Mouse (Mus musculus) forebrain, postnatal 0 days (tissue): Measurements from ENCODE around the gene Cfap58. TPM values are rescaled to one million over a fixed set of nuclear protein-coding genes. Genes with fewer than 3 reads are reported as not detected.

Experiments used
- ATAC-seq: fragments of 200-750 bp; cut with Nextera tagmentation; 2 replicates; pipeline ENCODE4 v1.8.0; 2017; ENCODE audit warnings: mild to moderate bottlenecking, moderate library complexity
- DNase-seq: peaks from one replicate; pipeline ENCODE4 v3.0.0-alpha.2; 2015
- H3K27ac ChIP-seq: fragments of 300-500 bp; sonication (generic); 2 replicates; pipeline ENCODE4 v1.5.1; 2014; ENCODE audit warnings: low read depth, mild to moderate bottlenecking, antibody characterized with exemption, low read length, moderate library complexity, mixed read lengths
- H3K27me3 ChIP-seq: fragments of 300-500 bp; sonication (generic); 2 replicates; pipeline ENCODE4 v1.6.1; 2014; ENCODE audit warnings: mild to moderate bottlenecking, low read length, mixed read lengths; ENCODE audit not compliant: insufficient read depth
- H3K36me3 ChIP-seq: fragments of 300-500 bp; sonication (generic); 2 replicates; pipeline ENCODE4 v1.6.1; 2014; ENCODE audit warnings: mild to moderate bottlenecking, moderate library complexity; ENCODE audit not compliant: insufficient read depth
- H3K4me1 ChIP-seq: fragments of 300-500 bp; sonication (generic); 2 replicates; pipeline ENCODE4 v1.6.1; 2014; ENCODE audit warnings: antibody characterized with exemption; ENCODE audit not compliant: insufficient read depth
- H3K4me2 ChIP-seq: fragments of 300-500 bp; sonication (generic); 2 replicates; pipeline ENCODE4 v1.6.1; 2014; ENCODE audit warnings: low read depth, mild to moderate bottlenecking, moderate library complexity
- H3K4me3 ChIP-seq: fragments of 300-500 bp; sonication (generic); 2 replicates; pipeline ENCODE4 v1.5.1; 2014; ENCODE audit warnings: low read depth, low read length, mixed read lengths
- H3K9ac ChIP-seq: fragments of 300-500 bp; sonication (generic); 2 replicates; pipeline ENCODE4 v1.6.1; 2014; ENCODE audit warnings: mild to moderate bottlenecking
- H3K9me3 ChIP-seq: fragments of 300-500 bp; sonication (generic); 2 replicates; pipeline ENCODE4 v1.6.1; 2016; ENCODE audit warnings: low read length
- CTCF ChIP-seq: sonication (generic); IDR thresholded peaks from 2 replicates; pipeline ENCODE4 v1.5.1; 2016; ENCODE audit warnings: antibody characterized with exemption, control low read depth, low read depth
- WGBS: fragments of 180-500 bp; shearing (Covaris S2); extraction: QIAGEN DNeasy Blood & Tissue Kit; methylation state at CpG from one replicate; pipeline ENCODE4 v1.1.7; 2014; 5-methylcytosine and 5-hydroxymethylcytosine counted together
- polyA plus RNA-seq: library from polyadenylated mRNA; unstranded; fragments of >200 nt; fragmentation: Nextera tagmentation; extraction: Ambion mirVana; gene quantifications from 2 replicates; pipeline ENCODE4 v1.2.1, GENCODE M21; 2015
- total RNA-seq: library from RNA; depleted of rRNA; stranded (reverse); fragments of >200 nt; gene quantifications from 2 replicates; pipeline ENCODE4 v1.2.3, GENCODE M21; 2014

The Cfap58 gene
- total and polyA plus RNA-seq, 2 experiments from 2014 or later, result 0.62 to 2.6 TPM

- H3K27ac ChIP-seq, result no peak overlapping the region
- no peak overlapping the region for H3K9ac ChIP-seq
- H3K4me1 ChIP-seq, result no peaks in the 10 kb centered on the region
- no peaks in the 10 kb centered on the region for H3K9me3 ChIP-seq
- no peak for ATAC-seq
- no peaks in the 10 kb centered on the region for H3K36me3 ChIP-seq
- WGBS, result 57% methylated on average over 15 of the region's 15 CpGs
- DNase-seq, result no peak
- no peak for TF ChIP-seq CTCF
- no peaks in the 10 kb centered on the region for H3K27me3 ChIP-seq
- H3K4me2 ChIP-seq, result no peak overlapping the region
- H3K4me3 ChIP-seq, result no peak overlapping the region
Measured at GRCm38 (mm10) chr19:48021435-48021834, 84.0 kb downstream of the Cfap58 start.

GRCm38 (mm10) chr19:48022763-48023162, 85.3 kb downstream of the Cfap58 start:
- no peak for DNase-seq
- 62% methylated on average over 5 of the region's 5 CpGs for WGBS
- no peak overlapping the region for H3K9ac ChIP-seq
- no peak for TF ChIP-seq CTCF
- no peaks in the 10 kb centered on the region for H3K9me3 ChIP-seq
- no peaks in the 10 kb centered on the region for H3K36me3 ChIP-seq
- no peak for ATAC-seq
- H3K27me3 ChIP-seq, result no peaks in the 10 kb centered on the region
- no peak overlapping the region for H3K4me3 ChIP-seq
- H3K4me1 ChIP-seq, result no peaks in the 10 kb centered on the region
- no peak overlapping the region for H3K27ac ChIP-seq
- no peak overlapping the region for H3K4me2 ChIP-seq

- DNase-seq (no peak), ATAC-seq (no peak)
- Histone ChIP-seq H3K27me3 (no peaks in the 10 kb centered on the region), H3K4me3 (no peak overlapping the region), H3K27ac (no peak overlapping the region), H3K4me2 (no peak overlapping the region), H3K4me1 (no peaks in the 10 kb centered on the region), H3K36me3 (no peaks in the 10 kb centered on the region), H3K9me3 (no peaks in the 10 kb centered on the region), H3K9ac (no peak overlapping the region)
- no peak for TF ChIP-seq CTCF
- 89% methylated on average over 10 of the region's 10 CpGs for WGBS
Measured at GRCm38 (mm10) chr19:48023726-48024125, 86.3 kb downstream of the Cfap58 start.

GRCm38 (mm10) chr19:48025366-48025765, 87.9 kb downstream of the Cfap58 start:
- H3K36me3 ChIP-seq, result no peaks in the 10 kb centered on the region
- no peaks in the 10 kb centered on the region for H3K27me3 ChIP-seq
- H3K9ac ChIP-seq, result no peak overlapping the region
- no peak for TF ChIP-seq CTCF
- H3K9me3 ChIP-seq, result no peaks in the 10 kb centered on the region
- WGBS, result 79% methylated on average over 8 of the region's 8 CpGs
- H3K4me2 ChIP-seq, result no peak overlapping the region
- no peak overlapping the region for H3K27ac ChIP-seq
- no peak for ATAC-seq
- no peak overlapping the region for H3K4me3 ChIP-seq
- no peaks in the 10 kb centered on the region for H3K4me1 ChIP-seq
- no peak for DNase-seq

GRCm38 (mm10) chr19:48026882-48027281, 89.4 kb downstream of the Cfap58 start:
- H3K4me1 ChIP-seq, result no peaks in the 10 kb centered on the region
- no peaks in the 10 kb centered on the region for H3K27me3 ChIP-seq
- no peak for TF ChIP-seq CTCF
- DNase-seq (no peak), ATAC-seq (no peak)
- no peak overlapping the region for H3K4me2 ChIP-seq
- H3K4me3 ChIP-seq, result no peak overlapping the region
- 81% methylated on average over 2 of the region's 2 CpGs for WGBS
- no peak overlapping the region for H3K27ac ChIP-seq
- H3K9me3 ChIP-seq, result no peaks in the 10 kb centered on the region
- H3K9ac ChIP-seq, result no peak overlapping the region
- H3K36me3 ChIP-seq, result no peaks in the 10 kb centered on the region

- no peak overlapping the region for H3K27ac ChIP-seq
- no peak for TF ChIP-seq CTCF
- no peaks in the 10 kb centered on the region for H3K36me3 ChIP-seq
- H3K9ac ChIP-seq, result no peak overlapping the region
- no peaks in the 10 kb centered on the region for H3K27me3 ChIP-seq
- H3K4me2 ChIP-seq, result no peak overlapping the region
- ATAC-seq, result no peak
- H3K4me1 ChIP-seq, result no peaks in the 10 kb centered on the region
- WGBS, result 91% methylated on average over 8 of the region's 8 CpGs
- no peak overlapping the region for H3K4me3 ChIP-seq
- H3K9me3 ChIP-seq, result no peaks in the 10 kb centered on the region
- DNase-seq, result no peak
Measured at GRCm38 (mm10) chr19:48039554-48039953, 102.1 kb downstream of the Cfap58 start.

- ATAC-seq (no peak), DNase-seq (no peak)
- Histone ChIP-seq H3K9ac (no peak overlapping the region), H3K9me3 (no peaks in the 10 kb centered on the region), H3K27ac (no peak overlapping the region), H3K27me3 (no peaks in the 10 kb centered on the region), H3K4me1 (no peaks in the 10 kb centered on the region), H3K4me2 (no peak overlapping the region), H3K4me3 (no peak overlapping the region), H3K36me3 (no peaks in the 10 kb centered on the region)
- WGBS, result 90% methylated on average over 7 of the region's 7 CpGs
- TF ChIP-seq CTCF, result no peak
Measured at GRCm38 (mm10) chr19:48047315-48047714, 109.8 kb downstream of the Cfap58 start.

GRCm38 (mm10) chr19:48049361-48049760, 111.9 kb downstream of the Cfap58 start:
- no peak for DNase-seq
- 75% methylated on average over 3 of the region's 3 CpGs for WGBS
- H3K36me3 ChIP-seq, result no peaks in the 10 kb centered on the region
- no peak for ATAC-seq
- H3K27ac ChIP-seq, result no peak overlapping the region
- H3K4me3 ChIP-seq, result no peak overlapping the region
- TF ChIP-seq CTCF, result no peak
- H3K9ac ChIP-seq, result no peak overlapping the region
- H3K27me3 ChIP-seq, result no peaks in the 10 kb centered on the region
- no peak overlapping the region for H3K4me2 ChIP-seq
- no peaks in the 10 kb centered on the region for H3K4me1 ChIP-seq
- no peaks in the 10 kb centered on the region for H3K9me3 ChIP-seq
